Mouse (Mus musculus) megakaryocyte, embryonic 14.5 days (primary cell): ENCODE results near the gene Nkain4.

ENCODE experiments used
- FLI1 ChIP-seq: IDR thresholded peaks from 2 replicates; pipeline ENCODE4 v1.6.1; 2012; ENCODE audit warnings: low read length, inconsistent platforms, mixed read lengths
- GATA1 ChIP-seq: IDR thresholded peaks from 3 replicates; pipeline ENCODE4 v1.6.1; 2012; ENCODE audit warnings: mixed read lengths, low read length, inconsistent platforms, borderline replicate concordance

DNA sequence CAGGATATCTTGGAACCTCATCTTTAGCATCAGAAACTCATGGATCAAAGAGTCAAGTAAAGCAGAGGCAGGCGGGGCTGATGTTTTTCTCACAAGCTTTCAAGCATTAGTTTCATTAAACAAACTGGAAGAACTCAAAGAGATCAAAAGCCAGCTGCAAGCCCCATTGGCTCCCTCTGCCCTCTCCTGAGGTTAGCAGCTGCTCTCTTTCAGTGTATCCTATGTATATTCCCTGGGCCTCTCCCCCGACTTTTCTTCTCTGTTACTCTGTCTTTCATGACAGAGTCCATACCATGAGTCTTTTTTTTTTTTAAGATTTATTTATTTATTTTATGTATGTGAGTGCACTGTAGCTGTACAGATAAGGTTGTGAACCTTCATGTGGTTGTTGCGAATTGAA lies 5.7 kb upstream of the Nkain4 start:
- TF ChIP-seq GATA1 = no peak
- no peak for TF ChIP-seq FLI1
